Mouse (Mus musculus): Measurements from ENCODE around the gene Gpld1.
"Not testable (repeated sequence)": the region's sequence is repeated elsewhere in the genome, so short reads cannot be mapped to it uniquely, and the experiment has no call there.

Gene Gpld1

GRCm38 (mm10) chr13:24948870-24949269 lies 5.9 kb downstream of the Gpld1 start:
- DNase-seq (ENCODE audit: low spot score) = no peak

- no peak for DNase-seq (ENCODE audit: low spot score)
These were observed 9.7 kb downstream of the Gpld1 start for GRCm38 (mm10) chr13:24952659-24953058.

GRCm38 (mm10) chr13:24955091-24955490 lies 12.1 kb downstream of the Gpld1 start:
- DNase-seq (ENCODE audit: low spot score) = no peak

- DNase-seq (ENCODE audit: low spot score) = no peak
These were observed 12.5 kb downstream of the Gpld1 start for GRCm38 (mm10) chr13:24955500-24955899.

- DNase-seq (ENCODE audit: low spot score) = no peak
These were observed 15.7 kb downstream of the Gpld1 start for GRCm38 (mm10) chr13:24958671-24959070.

GRCm38 (mm10) chr13:24960084-24960483 lies 17.1 kb downstream of the Gpld1 start:
- no peak for DNase-seq (ENCODE audit: low spot score)

- no peak for DNase-seq (ENCODE audit: low spot score)
These were observed 19.2 kb downstream of the Gpld1 start for GRCm38 (mm10) chr13:24962119-24962518.

GRCm38 (mm10) chr13:24965130-24965845 lies 22.3 kb downstream of the Gpld1 start:
- DNase-seq (ENCODE audit: low spot score) = no peak

- DNase-seq (ENCODE audit: low spot score) = no peak
These were observed 22.9 kb downstream of the Gpld1 start for GRCm38 (mm10) chr13:24965846-24966201.

- DNase-seq (ENCODE audit: low spot score) = not testable (repeated sequence)
These were observed 28.8 kb downstream of the Gpld1 start for GRCm38 (mm10) chr13:24971776-24972175.

- no peak for DNase-seq (ENCODE audit: low spot score)
These were observed 33.4 kb downstream of the Gpld1 start for GRCm38 (mm10) chr13:24976384-24976783.

- peak; percentile 30 for DNase-seq (ENCODE audit: low spot score)
These were observed 34.9 kb downstream of the Gpld1 start for GRCm38 (mm10) chr13:24977820-24978342.

GRCm38 (mm10) chr13:24981031-24981430 lies 38.1 kb downstream of the Gpld1 start:
- peak; percentile 24 for DNase-seq (ENCODE audit: low spot score)

- no peak for DNase-seq (ENCODE audit: low spot score)
These were observed 42.5 kb downstream of the Gpld1 start for GRCm38 (mm10) chr13:24985435-24985834.

GRCm38 (mm10) chr13:24988391-24988790 lies 45.4 kb downstream of the Gpld1 start:
- DNase-seq (ENCODE audit: low spot score) = peak; percentile 46

GRCm38 (mm10) chr13:24989006-24989405 lies 46.1 kb downstream of the Gpld1 start:
- no peak for DNase-seq (ENCODE audit: low spot score)

- no peak for DNase-seq (ENCODE audit: low spot score)
These were observed 50.2 kb downstream of the Gpld1 start for GRCm38 (mm10) chr13:24993160-24993559.

GRCm38 (mm10) chr13:24999538-24999937 lies 56.6 kb downstream of the Gpld1 start:
- no peak for DNase-seq (ENCODE audit: low spot score)

GRCm38 (mm10) chr13:25002965-25003364 lies 60.0 kb downstream of the Gpld1 start:
- DNase-seq (ENCODE audit: low spot score) = no peak

- DNase-seq (ENCODE audit: low spot score) = no peak
These were observed 64.2 kb downstream of the Gpld1 start for GRCm38 (mm10) chr13:25007115-25007514.

- no peak for DNase-seq (ENCODE audit: low spot score)
These were observed 75.4 kb downstream of the Gpld1 start for GRCm38 (mm10) chr13:25018316-25018715.

GRCm38 (mm10) chr13:25019793-25020539 lies 77.0 kb downstream of the Gpld1 start, which contains the start of gene Mrs2:
TSS of gene Mrs2 (minus strand) at chr13:25020379.
- peak; percentile 81 for DNase-seq (ENCODE audit: low spot score)

GRCm38 (mm10) chr13:25020540-25020892 lies 77.6 kb downstream of the Gpld1 start:
- no peak for DNase-seq (ENCODE audit: low spot score)

Measured in adipocyte (in vitro differentiated cells).